14 mouse cellular contexts compared by ENCODE assay signal in the genomic region with DNA sequence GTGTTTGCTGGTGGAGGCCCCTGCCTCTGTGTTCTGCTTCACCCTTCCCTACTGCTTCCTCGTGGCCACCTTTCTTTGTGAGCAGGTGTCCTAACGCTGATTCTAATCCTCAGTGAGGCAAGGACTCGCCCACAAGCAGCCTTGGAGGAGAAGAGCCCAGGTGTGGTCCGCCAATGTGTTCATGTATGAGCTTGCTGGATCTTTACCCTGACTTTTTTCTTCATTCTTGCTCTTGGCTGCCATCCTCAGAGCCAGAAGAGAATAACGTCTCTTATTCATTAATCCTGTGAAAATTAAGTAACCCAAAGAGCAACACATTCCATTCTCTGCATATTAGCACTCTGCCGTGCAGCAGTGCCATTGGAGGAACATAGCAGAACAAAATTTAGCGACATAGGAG.
DNase-seq lines count a peak whose midpoint lies in the region; ATAC-seq and TF ChIP-seq lines count a peak whose summit lies in the region.
"Had no signal": no experiment of that assay in that cellular context is flagged by ENCODE, and none has a peak within 500 bp of the region (broad histone marks: within the 10 kb centered on the region; RNA-seq: fewer than 3 reads in every experiment).

No protein-coding gene starts in this region.

- H3K9ac ChIP-seq in forebrain, embryonic 14.5 days (ENCODE audit: low read length) = no peak overlapping the region
- no peak overlapping the region for H3K9ac ChIP-seq in forebrain, embryonic 16.5 days (replicated peaks; ENCODE audit: low read depth, low read length)
- H3K9ac ChIP-seq in kidney, postnatal 0 days (ENCODE audit: low read depth, low read length) = no peak overlapping the region
- H3K9ac ChIP-seq: heart, embryonic 12.5 days; liver, embryonic 13.5 days had no signal

- no peak overlapping the region for H3K4me3 ChIP-seq in forebrain, embryonic 14.5 days (ENCODE audit: low read depth, low read length)
- H3K4me3 ChIP-seq in forebrain, embryonic 16.5 days (replicated peaks; ENCODE audit: low read length) = no peak overlapping the region
- H3K4me3 ChIP-seq in kidney, postnatal 0 days (replicated peaks; ENCODE audit: low read depth, low read length) = no peak overlapping the region
- H3K4me3 ChIP-seq: heart, embryonic 12.5 days; liver, embryonic 13.5 days had no signal

- no peak overlapping the region for H3K4me2 ChIP-seq in forebrain, embryonic 14.5 days (ENCODE audit: low read length)
- H3K4me2 ChIP-seq in forebrain, embryonic 16.5 days (ENCODE audit: low read length) = no peak overlapping the region
- no peak overlapping the region for H3K4me2 ChIP-seq in kidney, postnatal 0 days (ENCODE audit: low read length)
- H3K4me2 ChIP-seq: heart, embryonic 12.5 days; liver, embryonic 13.5 days had no signal

- no peaks in the 10 kb centered on the region for H3K9me3 ChIP-seq in forebrain, embryonic 14.5 days (replicated peaks; ENCODE audit: control insufficient read depth, low read length)
- H3K9me3 ChIP-seq in forebrain, embryonic 16.5 days (ENCODE audit: control insufficient read depth, low read length) = no peaks in the 10 kb centered on the region
- no peaks in the 10 kb centered on the region for H3K9me3 ChIP-seq in kidney, postnatal 0 days (replicated peaks; ENCODE audit: low read length)
- H3K9me3 ChIP-seq: heart, embryonic 12.5 days; liver, embryonic 13.5 days had no signal

- no peaks in the 10 kb centered on the region for H3K4me1 ChIP-seq in forebrain, embryonic 14.5 days (ENCODE audit: control insufficient read depth, insufficient read depth, low read length)
- H3K4me1 ChIP-seq in forebrain, embryonic 16.5 days (replicated peaks; ENCODE audit: control insufficient read depth, insufficient read depth, low read length) = no peaks in the 10 kb centered on the region
- H3K4me1 ChIP-seq in kidney, postnatal 0 days (replicated peaks; ENCODE audit: insufficient read depth, low read length) = no peaks in the 10 kb centered on the region
- H3K4me1 ChIP-seq: heart, embryonic 12.5 days; liver, embryonic 13.5 days had no signal

- DNase-seq in forebrain, embryonic 14.5 days (ENCODE audit: low spot score) = peak; percentile 7
- peak; percentile 45 for DNase-seq in kidney, postnatal 0 days (ENCODE audit: low spot score)
- no peak for DNase-seq in kidney, postnatal 36 days
- peak; percentile 25 for DNase-seq in thymus, postnatal 4 days
- DNase-seq in thymus, postnatal 14 days = no peak
- no peak for DNase-seq in adrenal gland, postnatal 36 days
- DNase-seq in right cerebral cortex, postnatal 36 days (ENCODE audit: low spot score in 2 of 2) = no peak
- DNase-seq: cerebellum, adult 2 months; liver, embryonic 13.5 days; lung, postnatal 10 days; spleen, adult 18-20 months had no signal

- no peaks in the 10 kb centered on the region for H3K27me3 ChIP-seq in forebrain, embryonic 14.5 days (replicated peaks; ENCODE audit: control insufficient read depth, insufficient read depth, low read length)
- no peaks in the 10 kb centered on the region for H3K27me3 ChIP-seq in forebrain, embryonic 16.5 days (replicated peaks; ENCODE audit: control insufficient read depth, insufficient read depth, low read length)
- H3K27me3 ChIP-seq in kidney, postnatal 0 days (ENCODE audit: insufficient read depth, low read length) = no peaks in the 10 kb centered on the region
- H3K27me3 ChIP-seq: heart, embryonic 12.5 days; liver, embryonic 13.5 days had no signal

- peak; percentile 44; the same call in 1 of the 2 replicates for TF ChIP-seq CTCF in kidney, postnatal 0 days (IDR thresholded peaks at IDR 0.05; ENCODE audit: low read depth)

- WGBS in forebrain, embryonic 14.5 days = 72% methylated on average over 7 of the region's 7 CpGs
- 72% methylated on average over 7 of the region's 7 CpGs for WGBS in forebrain, embryonic 16.5 days
- 78% methylated on average over 7 of the region's 7 CpGs for WGBS in kidney, postnatal 0 days

- H3K27ac ChIP-seq in forebrain, embryonic 14.5 days (ENCODE audit: low read depth, low read length) = no peak overlapping the region
- H3K27ac ChIP-seq in forebrain, embryonic 16.5 days (ENCODE audit: low read length) = no peak overlapping the region
- no peak overlapping the region for H3K27ac ChIP-seq in kidney, postnatal 0 days
- H3K27ac ChIP-seq: liver, embryonic 13.5 days had no signal

- no peaks in the 10 kb centered on the region for H3K36me3 ChIP-seq in forebrain, embryonic 14.5 days (ENCODE audit: control insufficient read depth, insufficient read depth, low read length)
- no peaks in the 10 kb centered on the region for H3K36me3 ChIP-seq in forebrain, embryonic 16.5 days (ENCODE audit: control insufficient read depth, insufficient read depth)
- H3K36me3 ChIP-seq in kidney, postnatal 0 days (ENCODE audit: insufficient read depth, low read length) = peaks cover 29% of the 10 kb centered on the region

- no peak for ATAC-seq in forebrain, embryonic 14.5 days
- ATAC-seq in forebrain, embryonic 16.5 days = no peak
- ATAC-seq in kidney, postnatal 0 days (replicated peaks; ENCODE audit: low FRiP score, low read depth) = no peak; the same call in 1 of the 2 replicates
- ATAC-seq: intestine, embryonic 16.5 days had no signal

Comparison
In these comparisons a context has a peak if more than half of its experiments do, and no peak if none do; other contexts are left out.
1. DNase-seq: peak in forebrain, embryonic 14.5 days (single experiment), kidney, postnatal 0 days (single experiment) and thymus, postnatal 4 days (single experiment); none in kidney, postnatal 36 days (0 of 2), thymus, postnatal 14 days (single experiment), adrenal gland, postnatal 36 days (0 of 2) and right cerebral cortex, postnatal 36 days (0 of 2).